In the genomic region with DNA sequence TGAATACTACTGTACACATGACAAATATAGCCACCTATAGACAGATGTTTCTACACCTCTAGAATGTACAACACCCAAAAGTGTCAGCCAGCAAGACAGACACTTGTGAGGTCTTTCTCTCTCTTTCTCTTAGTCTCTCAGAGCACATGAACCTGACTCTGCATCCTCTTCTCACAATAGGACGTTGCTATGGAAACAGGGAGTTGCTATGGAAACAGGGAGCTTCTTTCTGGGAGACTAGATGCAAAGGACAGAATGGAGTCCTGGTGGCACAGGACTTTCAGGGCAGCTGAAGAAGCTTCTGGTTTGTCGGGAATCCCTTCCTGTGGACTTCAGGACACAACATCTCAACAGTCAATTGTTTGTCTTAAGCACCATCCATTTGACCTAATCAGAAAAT, we compare ENCODE assay signal across 8 mouse cellular contexts.
DNase-seq lines count a peak whose midpoint lies in the region; ATAC-seq and TF ChIP-seq lines count a peak whose summit lies in the region.

No protein-coding gene starts in this region.

- no peaks in the 10 kb centered on the region for H3K27me3 ChIP-seq in forebrain, embryonic 15.5 days

- peak; percentile 80 for ATAC-seq in forebrain, embryonic 15.5 days (replicated peaks)

- peak overlapping the region; percentile 34 for H3K27ac ChIP-seq in forebrain, embryonic 15.5 days (replicated peaks)
- no peak overlapping the region for H3K27ac ChIP-seq in left cerebral cortex, adult 2 months

- 21% methylated on average over 2 of the region's 2 CpGs for WGBS in forebrain, embryonic 15.5 days

- H3K9me3 ChIP-seq in forebrain, embryonic 15.5 days: no peaks in the 10 kb centered on the region

- H3K36me3 ChIP-seq in forebrain, embryonic 15.5 days: no peaks in the 10 kb centered on the region

- no peak overlapping the region for H3K9ac ChIP-seq in forebrain, embryonic 15.5 days (replicated peaks)

- H3K4me2 ChIP-seq in forebrain, embryonic 15.5 days (replicated peaks): no peak overlapping the region

- intact Hi-C loops in left cerebral cortex, adult 2 months (cut with DNase I): no loop called here
- intact Hi-C loops in heart, postnatal 14 days (cut with DNase I): no loop called here

- H3K4me1 ChIP-seq in forebrain, embryonic 15.5 days: peaks cover 6% of the 10 kb centered on the region

- no peak overlapping the region for H3K4me3 ChIP-seq in forebrain, embryonic 15.5 days
- no peak overlapping the region for H3K4me3 ChIP-seq in left cerebral cortex, adult 2 months

- TF ChIP-seq CTCF in left cerebral cortex, adult 2 months (IDR thresholded peaks at IDR 0.05): no peak

- peak; percentile 87 for DNase-seq in embryo, embryonic 10 days (ENCODE audit: low spot score)
- peak; percentile 36 to 48 for DNase-seq in left cerebral cortex, adult 2 months (ENCODE audit: extremely low spot score in 1 of 2, low spot score in 2 of 2)
- DNase-seq in retina, embryonic 14.5 days (ENCODE audit: low spot score): peak; percentile 81
- DNase-seq in thymus, adult 18-20 months: no peak
- DNase-seq in adrenal gland, adult 2 months: no peak
- no peak for DNase-seq in heart, postnatal 14 days
- no peak for DNase-seq in spleen, adult 12 weeks (ENCODE audit: low spot score)

Comparison
In these comparisons a context has a peak if more than half of its experiments do, and no peak if none do; other contexts are left out.
1. DNase-seq: peak in embryo, embryonic 10 days (single experiment), left cerebral cortex, adult 2 months (2 of 2) and retina, embryonic 14.5 days (single experiment); none in thymus, adult 18-20 months (0 of 2), adrenal gland, adult 2 months (single experiment), heart, postnatal 14 days (0 of 2) and spleen, adult 12 weeks (single experiment).